Mouse (Mus musculus): ENCODE data around the gene Ndufaf2.

Ndufaf2 gene

DNA sequence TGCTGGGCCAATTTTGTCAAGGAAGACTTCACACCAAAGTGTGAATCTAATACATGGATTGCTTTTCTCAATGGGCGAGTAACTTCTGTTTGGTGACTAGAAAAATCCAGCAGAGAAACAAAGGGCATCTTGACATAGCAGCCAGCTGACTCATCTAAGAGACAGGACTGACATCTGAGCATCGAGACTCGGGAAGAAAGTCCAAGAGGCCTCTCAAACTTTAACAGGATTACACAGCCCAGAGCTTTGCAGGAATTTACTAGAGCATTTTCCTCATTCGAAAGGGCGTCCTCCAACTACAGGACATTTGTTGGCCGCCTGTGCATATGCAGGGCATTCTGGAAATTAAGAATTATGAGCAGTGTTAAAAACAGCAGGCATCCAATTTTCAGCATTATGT, 119.0 kb downstream of the Ndufaf2 start:
- no peak for DNase-seq (ENCODE audit: low spot score in 2 of 2)

DNA sequence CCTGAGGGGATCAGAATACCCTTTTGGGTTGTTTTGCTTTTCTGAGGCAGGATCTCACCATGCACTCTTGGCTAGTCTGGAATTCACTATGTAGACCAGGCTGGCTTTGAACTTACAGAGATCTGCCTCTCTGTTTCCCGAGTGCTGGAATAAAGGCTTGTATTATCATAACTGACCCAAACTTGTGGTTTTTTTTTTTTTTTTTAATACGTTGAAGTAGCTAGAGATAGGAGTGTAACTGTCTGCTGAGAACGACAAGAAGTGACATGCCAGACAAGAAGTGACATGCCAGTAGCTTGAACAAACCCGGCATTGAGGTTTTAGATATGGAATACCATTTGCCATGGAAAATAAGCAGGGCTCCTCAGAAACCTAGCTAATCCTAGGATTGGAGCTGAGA, 125.6 kb downstream of the Ndufaf2 start:
- no peak for DNase-seq (ENCODE audit: low spot score in 2 of 2)

DNA sequence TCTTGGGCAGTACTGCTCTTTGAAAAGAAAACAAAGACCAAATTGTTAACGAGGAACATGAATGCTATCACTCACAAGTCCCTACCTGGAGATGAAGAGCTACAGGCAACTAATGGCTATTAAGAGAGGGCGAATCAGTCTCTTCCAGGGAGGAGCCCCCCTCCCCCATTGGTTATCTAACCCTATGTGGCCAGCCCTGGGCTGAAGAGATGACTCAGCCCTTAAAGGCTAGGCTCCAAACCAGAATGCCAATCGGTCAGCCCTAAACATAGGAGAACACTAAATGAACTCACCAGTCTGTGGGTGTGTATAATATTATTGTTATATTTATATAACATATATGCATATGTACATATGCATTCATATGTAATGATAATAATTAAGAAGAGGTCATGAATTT, 132.6 kb downstream of the Ndufaf2 start:
- no peak for DNase-seq (ENCODE audit: low spot score in 2 of 2)

- DNase-seq (ENCODE audit: low spot score in 2 of 2) = no peak
These were observed 141.1 kb downstream of the Ndufaf2 start for GRCm38 (mm10) chr13:108017349-108017748.

DNA sequence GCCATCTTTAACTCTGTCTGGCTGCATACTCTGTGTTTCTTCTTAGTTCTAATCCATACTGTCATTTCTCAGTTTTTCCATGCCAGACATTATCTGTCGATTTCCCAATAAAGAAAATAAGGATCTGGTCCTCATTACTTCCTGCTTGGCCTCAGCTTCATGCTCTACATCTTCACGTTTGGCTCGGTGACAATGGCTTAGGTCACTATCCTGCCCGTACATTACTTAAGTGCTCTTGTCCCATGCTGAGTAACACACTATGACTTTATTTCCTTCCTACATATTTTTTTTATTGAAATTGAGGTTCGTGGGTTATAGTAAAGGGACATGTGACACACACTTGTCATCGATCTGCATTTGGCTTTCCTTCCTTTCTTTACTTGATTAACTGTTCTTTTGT, 143.3 kb downstream of the Ndufaf2 start:
- no peak for DNase-seq (ENCODE audit: low spot score in 2 of 2)

DNA sequence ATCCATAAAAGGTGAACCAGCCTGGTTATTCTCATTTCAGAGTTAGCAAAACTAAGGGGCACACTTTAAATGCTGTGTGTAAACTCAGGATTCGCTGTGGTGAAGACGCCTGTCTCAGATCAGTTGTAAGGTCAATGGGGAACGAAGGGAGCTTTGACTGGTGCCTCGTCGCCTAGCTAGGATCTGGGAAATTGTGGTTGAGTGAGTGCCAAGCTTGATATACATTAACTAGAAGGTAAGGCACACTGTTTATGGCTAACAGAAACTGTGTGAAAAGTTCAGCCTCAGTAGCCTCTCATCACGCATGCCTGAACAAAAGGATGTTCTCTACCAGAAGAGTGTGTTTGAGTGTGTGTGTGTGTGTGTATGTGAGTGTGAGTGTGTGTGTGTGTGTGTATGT, 144.6 kb downstream of the Ndufaf2 start:
- no peak for DNase-seq (ENCODE audit: low spot score in 2 of 2)

DNA sequence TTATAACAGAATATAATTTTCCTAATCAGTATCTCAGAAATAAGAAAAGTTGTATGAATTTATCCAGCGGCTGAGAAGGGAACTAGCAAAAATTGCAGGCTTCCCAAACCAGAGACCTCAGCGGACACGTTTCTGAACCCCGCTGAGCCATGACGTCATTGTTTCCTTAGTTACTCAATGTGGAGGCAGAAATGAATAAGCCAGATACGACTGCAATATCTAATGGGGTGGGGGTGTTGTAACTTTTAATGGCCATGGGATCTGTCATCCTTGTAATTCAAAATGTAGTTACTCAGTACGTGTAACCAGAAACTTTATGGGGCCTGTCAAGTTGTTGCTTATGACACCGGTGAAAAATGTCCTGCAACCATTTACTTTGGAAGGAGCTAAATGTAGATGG, 145.3 kb downstream of the Ndufaf2 start:
- no peak for DNase-seq (ENCODE audit: low spot score in 2 of 2)

- no peak for DNase-seq (ENCODE audit: low spot score in 2 of 2)
These were observed 150.6 kb downstream of the Ndufaf2 start for GRCm38 (mm10) chr13:108007861-108008260.

DNA sequence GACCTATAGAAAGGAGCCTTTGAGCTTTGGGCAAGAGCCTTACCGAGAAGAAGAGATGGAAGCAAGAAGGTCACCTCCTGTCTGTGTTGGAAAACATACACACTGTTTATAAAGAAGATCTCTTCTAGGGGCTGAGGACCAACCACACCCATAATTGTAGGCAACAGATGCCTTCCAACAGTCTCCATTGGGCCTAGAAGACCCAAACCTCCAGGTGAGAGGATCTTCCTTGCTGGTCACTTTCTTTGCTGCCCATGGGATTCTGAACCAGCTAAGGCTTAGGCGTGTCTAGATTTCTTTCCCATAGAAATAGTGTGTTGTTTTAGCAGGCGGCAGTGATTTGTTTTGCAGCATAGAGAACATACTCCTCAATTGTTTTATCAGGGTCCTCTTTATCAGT, 162.1 kb downstream of the Ndufaf2 start:
- no peak for DNase-seq (ENCODE audit: low spot score in 2 of 2)

GRCm38 (mm10) chr13:107995211-107995610, 163.2 kb downstream of the Ndufaf2 start:
- DNase-seq (ENCODE audit: low spot score in 2 of 2) = no peak

GRCm38 (mm10) chr13:107992573-107992972, 165.8 kb downstream of the Ndufaf2 start:
- DNase-seq (ENCODE audit: low spot score in 2 of 2) = no peak

GRCm38 (mm10) chr13:107984641-107985040, 173.8 kb downstream of the Ndufaf2 start:
- DNase-seq (ENCODE audit: low spot score in 2 of 2) = no peak

- no peak for DNase-seq (ENCODE audit: low spot score in 2 of 2)
These were observed 174.2 kb downstream of the Ndufaf2 start for GRCm38 (mm10) chr13:107984186-107984585.

- DNase-seq (ENCODE audit: low spot score in 2 of 2) = no peak
These were observed 175.1 kb downstream of the Ndufaf2 start for GRCm38 (mm10) chr13:107983231-107983847.

- no peak for DNase-seq (ENCODE audit: low spot score in 2 of 2)
These were observed 179.0 kb downstream of the Ndufaf2 start for GRCm38 (mm10) chr13:107979461-107979860.

- no peak for DNase-seq (ENCODE audit: low spot score in 2 of 2)
These were observed 181.4 kb downstream of the Ndufaf2 start for GRCm38 (mm10) chr13:107976886-107977656.

- DNase-seq (ENCODE audit: low spot score in 2 of 2) = no peak
These were observed 186.0 kb downstream of the Ndufaf2 start for GRCm38 (mm10) chr13:107972451-107972850.

DNA sequence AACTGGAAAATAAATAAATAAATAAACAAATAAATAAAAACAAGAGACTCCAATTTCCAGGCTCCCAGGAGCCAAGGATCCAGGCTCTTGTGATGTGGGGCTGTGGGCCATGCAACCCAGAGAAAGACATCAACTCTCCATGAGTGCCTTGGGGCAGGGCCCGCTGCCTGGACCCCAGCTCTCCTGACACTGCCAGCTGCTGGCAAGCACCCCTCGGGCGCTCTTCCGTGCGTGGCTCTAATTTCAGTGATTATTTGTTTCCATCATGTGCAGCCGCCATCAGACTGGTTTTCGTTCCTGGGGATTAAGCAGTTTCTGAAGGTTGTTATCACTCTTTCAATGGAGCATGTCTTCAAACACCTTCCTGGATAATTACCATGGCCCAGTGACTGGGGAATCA, 186.6 kb downstream of the Ndufaf2 start:
- no peak for DNase-seq (ENCODE audit: low spot score in 2 of 2)

GRCm38 (mm10) chr13:107970422-107971142, 187.8 kb downstream of the Ndufaf2 start:
- no peak for DNase-seq (ENCODE audit: low spot score in 2 of 2)

- no peak for DNase-seq (ENCODE audit: low spot score in 2 of 2)
These were observed 188.4 kb downstream of the Ndufaf2 start for GRCm38 (mm10) chr13:107969961-107970391.

- no peak for DNase-seq (ENCODE audit: low spot score in 2 of 2)
These were observed 193.8 kb downstream of the Ndufaf2 start for GRCm38 (mm10) chr13:107964616-107965015.

DNA sequence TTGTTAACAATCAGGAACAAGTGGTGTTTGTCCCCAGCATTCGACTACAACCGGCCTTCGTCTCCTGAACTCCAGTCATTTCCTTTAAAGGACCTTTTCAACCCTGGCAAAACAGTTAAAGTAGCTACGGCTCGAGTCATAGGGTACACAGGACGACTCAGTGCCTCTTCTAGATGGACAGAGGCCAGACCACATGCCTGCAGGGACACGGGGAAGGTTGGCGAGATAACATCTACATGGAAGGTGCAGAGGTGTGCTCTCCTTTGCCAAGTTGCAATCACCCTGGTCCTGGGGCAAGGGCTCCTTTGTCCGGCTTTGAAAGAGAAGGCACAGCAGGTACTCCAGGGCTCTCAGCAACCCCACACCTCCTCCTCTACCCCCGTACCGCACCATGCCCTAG, 195.0 kb downstream of the Ndufaf2 start:
- DNase-seq (ENCODE audit: low spot score in 2 of 2) = no peak

DNA sequence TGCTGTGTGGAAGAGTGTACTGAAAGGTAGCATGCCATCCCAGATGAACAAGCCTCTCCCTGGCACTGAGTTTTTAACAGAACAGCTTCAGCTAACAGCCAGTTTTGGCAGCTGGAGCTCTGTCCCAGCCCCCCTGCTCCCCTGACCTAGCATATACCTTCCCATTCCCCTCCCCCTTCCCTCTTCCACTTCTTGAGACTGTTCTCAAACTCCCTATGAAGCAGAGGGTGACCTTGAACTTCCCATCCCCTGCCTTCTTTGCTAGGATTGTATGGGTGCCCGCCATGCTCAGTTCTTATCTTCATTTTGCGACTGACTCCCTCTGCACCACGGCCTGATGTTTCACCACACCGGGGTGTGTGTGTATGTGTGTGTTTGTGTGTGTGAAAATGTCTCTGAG, 195.7 kb downstream of the Ndufaf2 start:
- no peak for DNase-seq (ENCODE audit: low spot score in 2 of 2)

Data from spleen, postnatal 10 days (tissue).